Mouse (Mus musculus): Measurements from ENCODE around the gene Sh3pxd2b.
"Not testable (repeated sequence)": the region's sequence is repeated elsewhere in the genome, so short reads cannot be mapped to it uniquely, and the experiment has no call there.

Gene Sh3pxd2b

GRCm38 (mm10) chr11:32347607-32348432 lies at the start of gene Sh3pxd2b:
Gene Sh3pxd2b (plus strand): TSS chr11:32347820.
- DNase-seq (ENCODE audit: extremely low read depth, low read depth) = no peak

DNA sequence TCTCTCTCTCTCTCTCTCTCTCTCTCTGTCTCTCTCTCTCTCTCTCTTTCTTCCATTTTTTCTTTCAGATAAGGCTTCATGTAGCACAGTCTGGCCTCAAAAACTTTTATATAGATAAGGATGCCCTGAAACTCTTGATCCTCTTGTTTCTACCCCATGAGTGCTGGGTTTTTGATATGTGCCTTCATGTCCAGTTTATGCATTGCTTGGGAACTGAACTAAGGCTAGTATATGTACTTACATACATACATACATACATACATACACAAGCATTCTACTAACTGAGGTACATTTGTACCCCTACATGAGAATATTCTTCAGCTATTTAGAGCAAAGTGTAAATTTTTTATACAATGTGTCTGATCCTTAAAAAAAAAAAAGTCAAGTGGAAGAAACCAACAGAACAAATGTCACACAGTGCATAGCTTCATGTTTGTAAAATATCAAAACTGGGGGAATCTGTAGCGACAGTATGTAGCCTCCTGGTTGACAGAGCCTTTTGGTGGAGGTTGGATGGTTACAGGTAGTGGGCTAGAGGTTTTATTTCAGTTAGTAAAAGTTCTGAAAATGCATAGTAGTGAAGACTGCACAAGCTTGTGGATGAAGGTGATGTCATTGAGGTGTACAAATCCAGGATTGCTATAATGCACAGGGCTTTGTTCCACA lies 49.6 kb upstream of the Sh3pxd2b start:
- DNase-seq (ENCODE audit: extremely low read depth, low read depth) = no peak

- no peak for DNase-seq (ENCODE audit: extremely low read depth, low read depth)
Measured at GRCm38 (mm10) chr11:32298532-32298918, 49.1 kb upstream of the Sh3pxd2b start.

DNA sequence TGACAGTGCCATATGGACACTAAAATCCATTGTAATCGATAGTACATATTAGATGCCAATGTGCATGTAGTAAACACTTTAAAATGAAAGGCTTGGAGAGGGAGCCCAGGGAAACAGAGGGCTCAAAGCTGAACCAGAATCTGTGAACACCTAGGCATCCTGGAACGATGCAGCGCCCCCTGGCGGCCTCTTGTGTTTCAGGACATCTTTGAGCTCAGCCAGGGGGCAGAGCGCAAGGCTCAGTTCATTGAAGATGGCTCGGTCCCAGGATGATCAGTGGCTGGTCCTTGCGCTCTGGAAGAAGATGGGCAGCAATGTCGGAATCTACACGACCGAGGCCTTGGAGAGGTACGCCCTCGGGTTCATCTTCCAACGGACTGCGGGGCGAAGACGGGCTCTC lies 47.8 kb upstream of the Sh3pxd2b start, which contains the start of gene Hbq1a:
TSS of gene Hbq1a (plus strand) at position 205 of the 400 bp plus-strand sequence.
- not testable (repeated sequence) for DNase-seq (ENCODE audit: extremely low read depth, low read depth)

DNA sequence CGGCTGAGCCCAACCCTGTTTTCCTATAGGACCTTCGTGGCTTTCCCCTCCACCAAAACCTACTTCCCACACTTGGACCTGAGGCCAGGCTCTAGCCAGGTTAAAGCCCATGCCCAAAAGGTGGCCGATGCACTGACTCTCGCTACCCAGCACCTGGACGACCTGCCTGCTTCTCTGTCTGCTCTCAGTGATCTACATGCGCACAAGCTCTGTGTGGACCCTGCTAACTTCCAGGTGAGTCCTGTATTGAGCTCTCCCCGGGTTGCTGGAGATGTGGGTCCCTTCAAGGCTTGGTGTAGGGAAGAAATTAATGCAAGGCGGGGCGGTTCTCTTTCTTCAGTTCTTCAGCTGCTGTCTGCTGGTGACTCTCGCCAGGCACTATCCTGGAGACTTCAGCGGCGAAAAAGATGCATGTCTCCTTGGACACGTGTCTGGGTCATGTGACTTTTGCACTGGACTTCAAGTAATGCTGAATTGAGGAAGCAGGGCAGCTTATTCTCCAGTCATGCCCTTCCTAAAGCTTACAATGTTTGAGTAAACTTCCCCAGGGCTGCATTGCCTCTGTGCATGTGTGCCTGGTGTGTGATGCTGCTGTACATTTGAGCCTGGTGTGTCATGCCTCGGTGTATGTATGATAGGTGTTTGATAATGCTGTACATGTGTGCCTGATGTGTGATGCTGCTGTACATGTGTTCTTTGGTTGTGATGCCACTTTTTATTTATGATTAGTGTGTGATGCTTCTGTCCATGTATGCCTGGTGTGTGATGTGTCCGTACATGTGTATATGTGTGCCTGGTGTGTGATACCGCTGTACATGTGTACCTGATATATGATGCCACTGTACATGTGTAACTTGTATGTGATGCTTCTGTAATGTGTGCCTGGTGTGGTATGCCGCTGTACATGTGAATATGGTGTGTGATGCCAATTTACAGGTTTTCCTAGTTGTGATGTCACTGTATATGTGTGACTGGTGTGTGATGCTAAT lies 47.0 kb upstream of the Sh3pxd2b start:
- no peak for DNase-seq (ENCODE audit: extremely low read depth, low read depth)

DNA sequence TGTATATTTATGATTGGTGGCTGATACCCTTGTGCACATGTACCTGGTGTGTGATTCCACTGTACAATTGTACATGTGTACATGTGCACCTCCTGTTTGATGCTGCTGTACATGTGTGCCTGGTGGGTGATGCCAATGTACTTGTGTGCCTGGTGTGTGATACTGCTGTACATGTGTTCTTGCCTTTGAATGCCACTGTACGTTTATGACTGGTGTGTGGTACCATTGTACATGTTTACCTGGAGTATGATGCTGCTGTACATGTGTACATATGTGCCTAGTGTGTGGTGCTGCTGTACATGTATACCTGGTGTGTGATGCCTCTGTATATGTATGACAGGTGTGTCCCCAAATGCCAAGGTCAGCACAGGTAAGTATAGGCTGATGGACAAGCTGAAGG lies 46.1 kb upstream of the Sh3pxd2b start:
- no peak for DNase-seq (ENCODE audit: extremely low read depth, low read depth)

GRCm38 (mm10) chr11:32302824-32303419 lies 44.7 kb upstream of the Sh3pxd2b start:
- DNase-seq (ENCODE audit: extremely low read depth, low read depth) = no peak

- DNase-seq (ENCODE audit: extremely low read depth, low read depth) = no peak
Measured at GRCm38 (mm10) chr11:32303455-32303854, 44.2 kb upstream of the Sh3pxd2b start.

- DNase-seq (ENCODE audit: extremely low read depth, low read depth) = no peak
Measured at GRCm38 (mm10) chr11:32307006-32307405, 40.6 kb upstream of the Sh3pxd2b start.

DNA sequence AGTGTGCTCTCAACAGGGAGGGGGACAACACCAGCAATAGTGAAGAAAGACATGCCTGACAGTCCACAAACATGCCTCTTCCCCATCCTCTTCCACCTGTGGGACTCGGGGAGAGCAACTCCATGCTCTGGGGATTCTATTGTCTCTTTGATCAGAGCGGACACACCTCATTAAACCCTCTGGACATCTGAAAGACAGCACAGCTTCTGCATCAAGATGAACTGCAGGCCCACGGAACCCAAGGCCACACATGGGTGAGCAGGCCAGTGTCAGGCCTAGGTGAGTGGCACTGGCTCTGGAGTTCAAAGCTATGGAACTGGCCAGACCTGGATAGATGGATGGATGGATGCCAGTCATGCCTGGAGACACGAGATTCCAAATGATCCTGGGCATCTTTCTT lies 38.2 kb upstream of the Sh3pxd2b start:
- DNase-seq (ENCODE audit: extremely low read depth, low read depth) = no peak

GRCm38 (mm10) chr11:32309928-32310327 lies 37.7 kb upstream of the Sh3pxd2b start:
- DNase-seq (ENCODE audit: extremely low read depth, low read depth) = no peak

GRCm38 (mm10) chr11:32316009-32316408 lies 31.6 kb upstream of the Sh3pxd2b start:
- no peak for DNase-seq (ENCODE audit: extremely low read depth, low read depth)

DNA sequence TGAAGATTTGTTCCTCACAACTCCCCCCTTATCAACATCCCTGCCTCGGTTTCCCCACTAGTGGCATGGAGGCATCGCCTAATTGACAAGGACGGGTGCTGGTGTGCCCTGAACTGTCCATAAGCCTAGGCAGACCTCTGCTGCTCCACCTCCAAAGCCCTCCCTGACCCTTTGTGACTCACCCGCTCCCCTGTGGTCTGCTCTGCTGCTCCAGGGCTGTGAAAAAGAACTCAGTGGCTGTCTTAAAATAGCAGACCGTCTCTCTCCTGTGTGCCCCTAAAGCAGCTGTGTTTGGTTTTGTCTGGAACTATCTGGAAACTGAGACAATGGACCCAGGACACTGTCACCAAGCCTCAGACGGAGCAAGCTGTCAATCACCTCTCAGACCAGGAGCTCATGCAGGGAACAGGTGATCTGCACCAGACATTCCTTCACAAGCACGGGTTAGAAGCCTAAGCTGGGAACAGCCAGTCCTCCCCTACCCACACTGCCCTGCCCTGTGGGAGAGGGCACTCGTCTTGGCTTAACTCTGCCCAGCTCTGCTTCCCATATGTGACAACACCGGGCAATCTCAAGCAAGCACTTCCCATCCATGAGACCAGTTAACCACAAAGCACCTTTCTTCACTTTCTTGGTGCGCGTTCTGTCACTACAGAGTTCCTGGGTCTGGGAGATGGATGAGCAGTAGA lies 27.0 kb upstream of the Sh3pxd2b start:
- no peak for DNase-seq (ENCODE audit: extremely low read depth, low read depth)

GRCm38 (mm10) chr11:32321196-32321565 lies 26.4 kb upstream of the Sh3pxd2b start:
- DNase-seq (ENCODE audit: extremely low read depth, low read depth) = peak; percentile 66

GRCm38 (mm10) chr11:32324609-32325008 lies 23.0 kb upstream of the Sh3pxd2b start:
- no peak for DNase-seq (ENCODE audit: extremely low read depth, low read depth)

DNA sequence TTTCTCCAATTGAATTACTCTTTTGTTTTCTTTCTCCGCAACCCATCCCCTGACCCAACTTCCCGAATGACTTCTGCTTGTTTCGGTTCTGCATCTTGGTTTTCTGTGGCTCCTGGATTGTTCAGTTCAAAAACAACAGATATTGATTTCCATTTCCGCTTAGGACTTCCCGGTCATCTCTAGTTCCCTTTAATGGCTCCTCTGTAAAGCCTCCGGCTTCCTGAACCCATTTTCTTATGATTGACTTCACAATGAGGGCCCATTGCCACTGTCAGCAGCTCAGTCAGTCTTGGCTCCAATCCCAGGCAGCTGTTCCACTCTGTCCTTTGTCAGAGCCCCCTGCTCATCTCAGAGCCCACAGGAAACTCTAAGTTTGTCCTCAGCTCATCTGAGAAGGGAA lies 16.5 kb upstream of the Sh3pxd2b start:
- no peak for DNase-seq (ENCODE audit: extremely low read depth, low read depth)

- DNase-seq (ENCODE audit: extremely low read depth, low read depth) = no peak
Measured at GRCm38 (mm10) chr11:32331861-32332260, 15.8 kb upstream of the Sh3pxd2b start.

- DNase-seq (ENCODE audit: extremely low read depth, low read depth) = no peak
Measured at GRCm38 (mm10) chr11:32333235-32333634, 14.4 kb upstream of the Sh3pxd2b start.

GRCm38 (mm10) chr11:32336435-32336907 lies 11.1 kb upstream of the Sh3pxd2b start:
- no peak for DNase-seq (ENCODE audit: extremely low read depth, low read depth)

- no peak for DNase-seq (ENCODE audit: extremely low read depth, low read depth)
Measured at GRCm38 (mm10) chr11:32339131-32339531, 8.5 kb upstream of the Sh3pxd2b start.
